Mouse (Mus musculus): ENCODE data around the gene Ctnna3.

- no peak for TF ChIP-seq MYOG (IDR thresholded peaks at IDR 0.05; ENCODE audit: control insufficient read depth in 1 of 3, insufficient read depth in 1 of 3, insufficient read length in 2 of 3, low read depth in 2 of 3)
- TF ChIP-seq POLR2A (IDR thresholded peaks at IDR 0.05; ENCODE audit: insufficient read length, low read depth), result no peak
- TF ChIP-seq POLR2AphosphoS2 (IDR thresholded peaks at IDR 0.05; ENCODE audit: insufficient read length, low read depth), result no peak
- TF ChIP-seq TCF12 (IDR thresholded peaks at IDR 0.05; ENCODE audit: insufficient read depth, poor library complexity, severe bottlenecking), result no peak
- no peak for TF ChIP-seq SRF (IDR thresholded peaks at IDR 0.05; ENCODE audit: control insufficient read depth, insufficient read length, low read depth)
- no peak for TF ChIP-seq USF1 (IDR thresholded peaks at IDR 0.05; ENCODE audit: low read depth)
Observed at GRCm38 (mm10) chr10:63480066-63480465, 50.2 kb downstream of the Ctnna3 start.

All from myocyte (in vitro differentiated cells).